Mouse (Mus musculus): ENCODE measurements around the gene Ube2e2.

DNA sequence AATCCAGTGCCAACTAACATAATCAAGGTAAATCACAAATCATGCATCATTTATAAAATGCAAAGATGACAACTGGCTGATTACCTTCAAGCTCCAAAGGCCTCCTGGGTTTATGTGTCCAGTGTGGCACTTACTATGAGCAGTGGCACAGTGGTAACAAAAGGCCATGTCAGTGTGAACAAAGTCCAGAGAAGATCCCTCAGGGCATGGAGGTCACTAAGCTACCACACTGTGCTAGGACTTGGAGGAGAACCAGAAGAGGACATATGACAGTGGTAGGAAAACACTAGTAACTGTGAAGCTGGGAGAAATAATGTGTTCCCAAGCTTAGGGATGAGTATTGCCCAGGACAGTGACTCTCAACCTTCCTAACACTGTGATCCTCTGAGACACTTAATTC lies 97.2 kb downstream of the Ube2e2 start:
- TF ChIP-seq POLR2A (IDR thresholded peaks at IDR 0.05; ENCODE audit: insufficient read depth, low read depth, low read length) (no peak), CTCF (IDR thresholded peaks at IDR 0.05) (no peak)

All from heart, adult 2 months (tissue).